Mouse (Mus musculus): ENCODE data around the gene Pi4kb. TPM values are rescaled to one million over a fixed set of nuclear protein-coding genes. Genes with fewer than 3 reads are reported as not detected.
A peak's percentile ranks its signal among the peaks of the same experiment; 100 is the strongest.
"Not testable (repeated sequence)": the region's sequence is repeated elsewhere in the genome, so short reads cannot be mapped to it uniquely, and the experiment has no call there.

The Pi4kb gene
- polyA plus RNA-seq, 1 experiment from 2014 or later = 23.8 TPM

DNA sequence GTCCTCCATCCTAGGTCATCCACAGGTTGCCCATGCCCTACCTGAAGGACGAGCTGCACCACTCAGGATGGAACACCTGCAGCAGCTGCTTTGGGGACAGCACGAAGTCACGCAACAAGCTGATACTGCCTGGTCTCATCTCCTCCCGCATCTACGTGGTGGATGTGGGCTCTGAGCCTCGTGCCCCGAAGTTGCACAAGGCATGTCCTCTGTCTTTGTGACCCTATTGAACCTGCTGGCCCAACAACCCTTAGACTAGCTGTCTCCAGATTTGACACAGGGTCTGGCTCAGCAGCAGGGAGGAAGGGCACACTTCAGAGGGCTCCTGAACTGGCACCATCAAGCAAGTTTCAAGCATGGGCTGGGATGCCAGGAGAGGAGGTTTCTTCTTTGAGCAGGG, 37.3 kb upstream of the Pi4kb start:
- not testable (repeated sequence) for H3K9me3 ChIP-seq; H3K36me3 ChIP-seq (replicated peaks); H3K27me3 ChIP-seq (replicated peaks; ENCODE audit: low read depth, poor library complexity, severe bottlenecking); H3K4me3 ChIP-seq; H3K27ac ChIP-seq (replicated peaks); DNase-seq (ENCODE audit: low spot score)
- H3K4me1 ChIP-seq = peaks cover 19% of the 10 kb centered on the region
- WGBS = 89% methylated on average over 7 of the region's 7 CpGs

DNA sequence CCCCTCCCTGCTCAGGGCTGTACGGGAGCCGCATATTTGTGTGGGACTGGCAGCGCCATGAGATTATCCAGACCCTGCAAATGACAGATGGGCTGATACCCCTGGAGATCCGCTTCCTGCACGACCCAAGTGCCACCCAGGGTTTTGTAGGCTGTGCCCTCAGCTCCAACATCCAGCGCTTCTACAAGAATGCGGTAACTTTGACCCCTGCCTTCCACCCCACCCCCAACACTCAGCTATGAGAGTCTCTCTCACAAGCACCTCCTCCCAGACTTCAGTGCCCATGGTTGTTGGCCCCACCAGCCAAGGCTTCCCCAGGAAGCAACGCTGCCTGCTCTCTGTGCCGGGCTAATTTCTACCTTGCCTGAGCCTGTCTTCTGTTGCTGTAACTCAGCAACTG, 34.5 kb upstream of the Pi4kb start:
- H3K9me3 ChIP-seq = not testable (repeated sequence)

GRCm38 (mm10) chr3:94942211-94942967, 32.1 kb upstream of the Pi4kb start:
- not testable (repeated sequence) for H3K4me1 ChIP-seq; H3K27ac ChIP-seq (replicated peaks); H3K27me3 ChIP-seq (replicated peaks; ENCODE audit: low read depth, poor library complexity, severe bottlenecking); DNase-seq (ENCODE audit: low spot score); H3K9me3 ChIP-seq; H3K36me3 ChIP-seq (replicated peaks); H3K4me3 ChIP-seq
- whole genome bisulfite sequencing = 82% methylated on average over 9 of the region's 9 CpGs

More for the DNA sequence above, 34.5 kb upstream of the Pi4kb start:
- 59% methylated on average over 9 of the region's 9 CpGs for WGBS
- not testable (repeated sequence) for DNase-seq (ENCODE audit: low spot score); H3K36me3 ChIP-seq (replicated peaks); H3K27me3 ChIP-seq (replicated peaks; ENCODE audit: low read depth, poor library complexity, severe bottlenecking); H3K4me3 ChIP-seq; H3K4me1 ChIP-seq; H3K27ac ChIP-seq (replicated peaks)

GRCm38 (mm10) chr3:94943706-94944105, 30.8 kb upstream of the Pi4kb start:
- H3K4me3 ChIP-seq; H3K36me3 ChIP-seq (replicated peaks); DNase-seq (ENCODE audit: low spot score); H3K9me3 ChIP-seq; H3K27ac ChIP-seq (replicated peaks); H3K4me1 ChIP-seq; H3K27me3 ChIP-seq (replicated peaks; ENCODE audit: low read depth, poor library complexity, severe bottlenecking): not testable (repeated sequence)
- WGBS = 27% methylated on average over 4 of the region's 4 CpGs

DNA sequence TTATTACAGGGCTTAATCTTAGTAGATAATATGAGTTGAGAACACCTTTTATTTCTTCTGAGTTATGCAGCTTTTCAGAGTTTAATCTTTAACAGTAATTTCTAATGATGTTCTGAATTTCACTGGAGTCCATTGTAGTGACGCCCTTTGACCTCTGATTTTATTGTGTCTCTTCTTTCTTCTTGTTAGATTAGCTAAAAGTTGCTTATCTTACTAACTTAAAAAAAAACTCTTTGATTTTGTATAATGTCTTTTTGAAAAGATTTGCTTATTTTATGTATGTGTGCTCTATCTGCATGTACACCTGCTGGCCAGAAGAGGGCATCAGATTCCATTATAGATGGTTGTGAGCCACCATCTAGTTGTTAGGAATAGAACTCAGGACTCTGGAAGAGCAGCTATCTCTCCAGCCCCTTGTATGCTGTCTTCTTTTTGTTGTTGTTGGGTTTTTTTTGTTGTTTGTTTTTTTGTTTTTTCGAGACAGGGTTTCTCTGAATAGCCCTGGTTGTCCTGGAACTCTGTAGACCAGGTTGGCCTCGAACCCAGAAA, 26.4 kb upstream of the Pi4kb start:
- Histone ChIP-seq H3K4me3 (no peak overlapping the region), H3K27ac (replicated peaks) (no peak overlapping the region), H3K4me1 (peaks cover 8% of the 10 kb centered on the region; the same call in 1 of the 2 replicates), H3K27me3 (replicated peaks; ENCODE audit: low read depth, poor library complexity, severe bottlenecking) (no peaks in the 10 kb centered on the region), H3K36me3 (replicated peaks) (no peaks in the 10 kb centered on the region), H3K9me3 (no peaks in the 10 kb centered on the region)
- WGBS = 71% methylated on average over 3 of the region's 3 CpGs
- no peak for DNase-seq (ENCODE audit: low spot score)

DNA sequence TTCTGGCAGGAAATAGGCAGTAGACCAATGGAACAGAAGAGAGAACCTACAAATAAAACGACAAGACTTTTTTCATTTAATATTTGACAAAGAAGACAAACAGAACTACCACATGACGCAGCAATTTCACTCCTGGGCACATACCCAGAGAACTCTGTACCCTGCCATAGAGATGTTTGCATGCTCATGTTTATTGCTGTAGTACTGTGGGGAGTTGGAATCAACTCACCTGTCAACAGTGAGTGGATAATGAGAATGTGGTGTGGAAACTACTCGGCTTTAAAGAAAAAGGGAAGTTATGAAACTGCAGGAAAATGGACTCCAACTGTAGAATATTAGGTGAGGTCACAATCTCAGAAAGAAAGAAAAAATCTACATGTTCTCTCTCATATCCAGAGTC, 24.9 kb upstream of the Pi4kb start:
- H3K27ac ChIP-seq (replicated peaks) = no peak overlapping the region
- H3K27me3 ChIP-seq (replicated peaks; ENCODE audit: low read depth, poor library complexity, severe bottlenecking) = no peaks in the 10 kb centered on the region
- no peak overlapping the region for H3K4me3 ChIP-seq
- H3K4me1 ChIP-seq = peaks cover 13% of the 10 kb centered on the region
- H3K36me3 ChIP-seq (replicated peaks) = no peaks in the 10 kb centered on the region
- no peaks in the 10 kb centered on the region for H3K9me3 ChIP-seq
- WGBS = 83% methylated on average over 3 of the region's 3 CpGs
- no peak for DNase-seq (ENCODE audit: low spot score)

DNA sequence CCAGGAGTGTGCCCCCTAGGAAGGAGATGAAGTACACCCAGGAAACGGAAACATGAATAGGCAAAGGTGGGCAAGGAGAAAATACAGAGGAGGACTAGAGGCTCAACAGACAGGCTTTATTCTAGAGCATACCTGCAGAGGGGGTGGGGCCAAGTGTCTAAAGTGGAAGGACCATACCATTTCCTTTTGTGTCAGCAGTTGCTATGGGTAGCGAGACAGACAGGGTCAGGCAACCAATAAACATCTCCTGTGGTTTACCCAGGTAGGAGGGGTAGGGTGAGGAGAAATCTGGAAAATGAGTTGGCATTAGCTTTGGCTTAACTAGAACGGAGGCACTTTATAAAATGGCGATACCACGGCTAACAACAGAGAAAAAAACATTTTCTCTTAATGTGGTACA, 21.7 kb upstream of the Pi4kb start:
- Histone ChIP-seq H3K27ac (replicated peaks) (peak overlapping the region; percentile 97), H3K4me3 (peak overlapping the region; percentile 83)
- no peak for DNase-seq (ENCODE audit: low spot score)

DNA sequence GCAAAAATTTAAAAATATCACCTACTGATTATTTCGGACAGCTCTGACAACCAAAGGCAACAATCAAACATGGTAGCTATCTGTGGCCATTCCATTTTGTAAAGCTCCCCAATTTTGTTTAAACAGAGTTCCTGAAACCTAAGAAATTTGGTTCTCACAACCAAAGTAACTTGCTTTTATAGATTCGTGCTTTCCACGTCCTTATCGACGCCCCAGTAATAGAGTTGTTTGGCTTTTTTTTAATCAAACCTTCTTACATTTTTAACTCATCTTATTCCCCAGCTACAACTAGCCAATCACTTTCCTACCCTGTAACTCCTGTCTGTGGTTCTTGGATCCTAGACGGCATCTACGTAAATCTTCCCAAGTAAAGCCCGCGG, 21.2 kb upstream of the Pi4kb start:
- Histone ChIP-seq H3K4me1 (peaks cover 22% of the 10 kb centered on the region), H3K9me3 (no peaks in the 10 kb centered on the region), H3K27me3 (replicated peaks; ENCODE audit: low read depth, poor library complexity, severe bottlenecking) (no peaks in the 10 kb centered on the region), H3K36me3 (replicated peaks) (peaks cover 34% of the 10 kb centered on the region), H3K4me3 (peak overlapping the region; percentile 83), H3K27ac (replicated peaks) (peak overlapping the region; percentile 97)
- no peak for DNase-seq (ENCODE audit: low spot score)
- 22% methylated on average over 9 of the region's 9 CpGs for WGBS

More for the DNA sequence above, 21.7 kb upstream of the Pi4kb start:
- WGBS = 65% methylated on average over 5 of the region's 5 CpGs
- Histone ChIP-seq H3K9me3 (no peaks in the 10 kb centered on the region), H3K27me3 (replicated peaks; ENCODE audit: low read depth, poor library complexity, severe bottlenecking) (no peaks in the 10 kb centered on the region), H3K36me3 (replicated peaks) (peaks cover 29% of the 10 kb centered on the region), H3K4me1 (peaks cover 22% of the 10 kb centered on the region)

DNA sequence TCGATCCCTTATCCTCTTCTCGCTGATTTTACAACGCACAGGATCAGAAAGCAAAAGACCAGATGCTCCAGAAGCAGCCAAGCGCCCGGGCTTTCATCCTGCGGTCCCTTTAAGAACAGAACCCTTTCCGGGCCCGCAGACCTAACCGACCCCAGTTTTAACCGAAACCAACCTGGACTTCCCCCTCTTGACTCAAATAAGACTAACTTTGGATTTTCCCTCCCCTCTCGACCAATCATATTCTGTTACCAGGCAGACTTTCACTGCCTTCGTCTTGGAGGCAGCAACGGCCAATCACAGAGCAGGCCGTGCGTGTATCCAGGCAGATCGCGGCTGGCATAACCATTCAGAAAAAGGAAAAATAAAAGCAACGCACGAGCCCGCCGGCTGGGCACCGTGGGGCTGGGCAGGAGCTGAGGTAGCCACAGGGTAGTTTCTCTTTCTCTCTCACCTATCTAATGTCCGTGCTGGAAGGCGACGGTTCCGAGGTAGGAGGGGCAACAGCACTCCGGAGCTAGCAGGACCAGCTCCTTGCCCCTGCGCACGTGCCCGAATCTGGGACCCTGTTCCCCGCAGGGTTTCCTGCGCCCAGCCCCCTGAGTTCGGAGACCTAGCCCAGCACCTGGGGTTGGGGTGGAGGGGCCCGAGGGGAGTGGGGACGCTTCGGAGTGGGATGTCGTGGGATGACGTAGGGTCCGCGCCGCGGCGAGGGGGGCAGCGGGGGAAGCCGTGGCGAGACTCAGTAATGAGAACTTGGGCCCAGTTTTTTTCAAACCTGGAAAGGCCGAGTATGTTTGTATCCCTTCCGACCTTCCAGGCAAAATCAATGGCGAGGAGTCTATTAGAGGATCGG, 20.5 kb upstream of the Pi4kb start, which contains the start of gene Rfx5:
Gene Rfx5 (plus strand): TSS at position 312 of the 853 bp plus-strand sequence.
- H3K9me3 ChIP-seq = no peaks in the 10 kb centered on the region
- H3K4me1 ChIP-seq = peaks cover 22% of the 10 kb centered on the region
- H3K36me3 ChIP-seq (replicated peaks) = peaks cover 40% of the 10 kb centered on the region
- no peaks in the 10 kb centered on the region for H3K27me3 ChIP-seq (replicated peaks; ENCODE audit: low read depth, poor library complexity, severe bottlenecking)
- peak; percentile 93 for DNase-seq (ENCODE audit: low spot score)
- under 1% methylated on average over 50 of the region's 50 CpGs for WGBS
- peak within 1 kb of the TSS; percentile 97 for H3K27ac ChIP-seq (replicated peaks)
- peak within 1 kb of the TSS; percentile 83 for H3K4me3 ChIP-seq

GRCm38 (mm10) chr3:94958295-94958694, 16.2 kb upstream of the Pi4kb start:
- no peak for DNase-seq (ENCODE audit: low spot score)
- Histone ChIP-seq H3K4me1 (peaks cover 12% of the 10 kb centered on the region), H3K27me3 (replicated peaks; ENCODE audit: low read depth, poor library complexity, severe bottlenecking) (no peaks in the 10 kb centered on the region), H3K36me3 (replicated peaks) (peaks cover 47% of the 10 kb centered on the region), H3K4me3 (no peak overlapping the region), H3K27ac (replicated peaks) (no peak overlapping the region), H3K9me3 (no peaks in the 10 kb centered on the region)
- WGBS = 89% methylated on average over 8 of the region's 8 CpGs

GRCm38 (mm10) chr3:94959871-94960270, 14.7 kb upstream of the Pi4kb start:
- Histone ChIP-seq H3K4me3 (no peak overlapping the region), H3K27me3 (replicated peaks; ENCODE audit: low read depth, poor library complexity, severe bottlenecking) (no peaks in the 10 kb centered on the region), H3K27ac (replicated peaks) (no peak overlapping the region), H3K9me3 (no peaks in the 10 kb centered on the region), H3K4me1 (peaks cover 7% of the 10 kb centered on the region), H3K36me3 (replicated peaks) (peaks cover 47% of the 10 kb centered on the region)
- no peak for DNase-seq (ENCODE audit: low spot score)
- WGBS = 58% methylated on average over 8 of the region's 8 CpGs

DNA sequence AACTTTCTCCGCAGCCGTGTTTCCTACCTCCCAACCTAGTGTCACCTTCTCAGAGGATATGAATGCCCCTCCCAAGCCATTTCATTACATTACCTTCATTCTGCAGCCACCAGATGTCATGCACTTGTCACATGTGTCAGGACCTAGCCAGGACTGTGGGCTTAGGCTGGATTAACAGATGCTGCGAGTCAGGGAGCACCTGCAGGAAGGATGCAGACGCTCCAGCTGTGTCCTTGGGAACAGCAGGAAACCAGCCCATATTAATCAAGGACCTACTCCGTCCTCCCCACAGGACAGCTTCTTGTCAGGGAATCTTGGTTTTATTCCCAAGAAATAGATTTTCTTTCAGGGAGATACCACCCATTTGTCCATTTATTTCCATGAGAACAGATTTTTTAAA, 14.2 kb upstream of the Pi4kb start:
- no peaks in the 10 kb centered on the region for H3K27me3 ChIP-seq (replicated peaks; ENCODE audit: low read depth, poor library complexity, severe bottlenecking)
- no peak overlapping the region for H3K4me3 ChIP-seq
- no peaks in the 10 kb centered on the region for H3K9me3 ChIP-seq
- peaks cover 2% of the 10 kb centered on the region; the same call in 1 of the 2 replicates for H3K4me1 ChIP-seq
- no peak for DNase-seq (ENCODE audit: low spot score)
- 49% methylated on average over 5 of the region's 5 CpGs for WGBS
- H3K36me3 ChIP-seq (replicated peaks) = peaks cover 43% of the 10 kb centered on the region
- H3K27ac ChIP-seq (replicated peaks) = no peak overlapping the region
